Mouse (Mus musculus): ENCODE measurements around the gene Vill.

Vill gene

DNA sequence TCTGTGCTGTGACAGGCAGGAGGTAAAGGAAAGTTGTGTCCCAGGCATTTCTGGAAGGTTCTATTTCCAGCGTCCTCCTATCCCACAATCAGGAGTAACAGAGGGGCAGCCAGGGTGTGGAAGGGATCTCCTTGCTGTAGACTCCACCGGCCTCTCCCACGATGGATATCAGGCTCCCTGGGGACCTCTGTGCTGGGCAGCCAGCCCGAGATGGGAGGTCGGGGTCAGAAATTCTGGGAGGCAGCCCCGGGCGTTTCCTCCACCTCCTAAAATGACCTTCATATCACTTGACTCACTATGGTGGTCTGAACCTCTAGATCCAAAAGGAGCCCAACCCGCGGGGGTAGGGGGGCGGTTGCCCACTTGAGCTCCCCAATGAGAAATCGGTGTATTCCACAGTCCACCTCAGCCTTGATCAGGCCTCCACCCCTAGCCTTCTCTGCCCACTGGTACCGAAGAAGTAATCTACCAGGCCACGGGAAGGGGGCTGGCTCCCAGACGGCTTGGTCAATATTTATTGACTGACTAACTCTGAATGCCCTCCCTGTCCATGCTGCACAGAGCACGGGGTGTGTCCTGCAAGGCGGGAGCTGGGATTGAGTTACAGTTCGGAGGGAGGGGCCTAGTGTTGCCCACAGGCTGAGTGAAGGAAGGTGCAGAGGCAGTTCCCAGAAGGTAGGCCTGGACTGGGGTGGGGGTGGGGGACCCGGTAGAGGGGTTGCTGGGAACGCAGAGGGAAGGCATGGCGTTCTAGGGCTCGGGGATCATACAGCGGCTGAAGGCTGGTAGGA, at the start of gene Vill:
TSS of gene Vill (plus strand) at position 625 of the 791 bp plus-strand sequence.
- WGBS = 35% methylated on average over 22 of the region's 22 CpGs

DNA sequence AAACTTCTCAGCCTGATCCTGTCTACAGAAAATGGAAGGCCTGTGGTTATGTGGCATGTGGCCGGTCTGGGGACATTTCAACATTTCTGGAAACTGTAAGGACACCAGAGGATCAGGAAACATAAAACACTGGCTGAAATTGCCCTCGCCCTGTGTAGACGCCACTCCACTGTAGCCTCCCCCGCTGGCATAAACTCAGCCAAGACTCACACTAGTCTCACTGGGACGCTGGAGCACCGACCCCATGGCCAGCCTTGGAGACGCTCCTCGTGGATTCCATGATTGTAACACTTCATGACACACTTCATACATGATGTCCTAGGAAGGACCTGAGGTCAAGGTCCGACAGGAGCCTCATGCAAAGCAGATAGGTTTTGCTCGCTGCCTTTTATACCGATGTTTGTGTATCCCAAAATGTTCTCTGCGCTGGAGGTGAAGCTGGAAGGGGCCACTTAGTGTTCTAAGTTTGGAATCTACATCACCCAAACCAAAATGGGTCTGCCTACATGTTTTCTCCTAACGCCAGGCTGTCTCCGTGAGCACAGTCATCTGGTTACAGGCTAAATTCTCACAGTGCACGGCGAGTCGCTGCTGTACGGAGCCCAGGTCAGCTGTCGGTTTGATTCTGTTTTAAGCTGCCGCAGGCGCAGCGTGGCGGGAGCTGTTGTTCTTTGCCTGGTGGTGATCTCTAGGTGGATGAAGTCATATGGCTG, 48.4 kb upstream of the Vill start:
- WGBS = 57% methylated on average over 23 of the region's 23 CpGs

DNA sequence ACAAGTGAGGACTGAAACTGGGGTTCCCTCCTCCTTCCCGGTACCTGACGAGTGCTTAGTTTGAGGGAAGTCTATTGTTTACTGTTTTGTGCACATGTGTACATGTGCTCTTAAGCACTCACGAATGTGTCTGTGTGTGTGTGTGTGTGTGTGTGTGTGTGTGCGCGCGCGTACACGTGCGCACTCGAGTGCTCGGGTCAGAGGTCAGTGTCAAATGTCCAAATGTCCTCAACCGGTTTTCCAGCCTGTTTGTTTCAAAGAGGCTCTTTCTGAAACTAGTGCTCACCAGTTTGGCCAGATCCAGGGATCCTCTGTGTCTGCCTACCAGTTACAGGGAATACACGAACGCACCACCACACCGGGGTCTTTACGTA, 47.9 kb upstream of the Vill start:
- WGBS = 73% methylated on average over 16 of the region's 16 CpGs

DNA sequence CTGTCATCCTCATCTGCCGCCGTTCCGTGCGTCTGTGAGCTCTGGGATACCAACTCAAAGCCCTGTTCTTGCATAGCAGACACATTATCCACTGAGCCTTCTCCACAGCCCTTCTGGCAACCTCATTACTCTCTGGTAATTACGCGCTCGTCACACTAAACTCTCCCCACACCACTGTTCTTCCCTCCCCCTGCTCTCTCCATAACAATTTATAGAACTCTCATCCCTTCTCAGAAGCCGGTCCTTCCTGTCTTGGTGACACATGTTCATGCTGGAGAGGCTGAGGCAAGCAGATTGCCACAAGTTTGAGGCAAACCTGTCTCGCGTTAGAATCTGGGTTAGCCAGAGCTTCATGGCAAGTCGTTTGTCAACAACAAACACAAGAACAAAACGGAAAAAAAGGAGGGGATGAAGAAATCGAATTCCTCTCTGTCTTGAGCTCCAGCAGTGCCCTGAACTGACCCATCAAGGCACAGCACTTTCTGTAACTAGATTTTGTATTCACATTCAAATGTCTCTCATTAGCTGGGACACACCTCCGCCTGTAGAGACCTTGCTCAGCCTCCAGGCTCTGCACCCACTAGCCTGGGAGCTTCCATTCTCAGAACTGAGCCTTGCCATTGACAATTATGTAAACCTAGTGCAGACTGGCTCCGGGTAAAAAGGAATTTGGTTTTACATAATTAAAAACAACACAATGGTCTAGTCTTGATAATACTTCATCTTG, 47.1 kb upstream of the Vill start:
- 39% methylated on average over 15 of the region's 15 CpGs for WGBS

DNA sequence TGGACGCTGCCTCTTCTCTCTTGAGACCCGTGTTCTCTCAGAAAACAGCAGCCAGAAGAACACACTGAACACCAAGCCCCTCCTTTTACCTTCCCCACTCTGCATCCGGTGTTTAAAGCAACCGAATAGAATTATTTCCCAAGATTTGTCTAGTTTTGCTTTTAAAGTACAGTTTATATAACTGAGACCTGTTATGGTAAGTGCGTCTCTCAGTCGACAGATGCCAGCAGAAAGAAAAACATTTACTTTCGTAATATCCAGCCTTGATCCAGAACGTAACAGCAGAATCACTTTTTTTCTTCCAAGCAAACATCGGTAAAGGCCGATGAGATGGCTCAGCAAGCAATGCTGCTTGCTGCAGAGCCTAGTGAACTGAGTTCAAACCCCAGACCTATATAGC, 45.3 kb upstream of the Vill start:
- 52% methylated on average over 10 of the region's 10 CpGs for WGBS

DNA sequence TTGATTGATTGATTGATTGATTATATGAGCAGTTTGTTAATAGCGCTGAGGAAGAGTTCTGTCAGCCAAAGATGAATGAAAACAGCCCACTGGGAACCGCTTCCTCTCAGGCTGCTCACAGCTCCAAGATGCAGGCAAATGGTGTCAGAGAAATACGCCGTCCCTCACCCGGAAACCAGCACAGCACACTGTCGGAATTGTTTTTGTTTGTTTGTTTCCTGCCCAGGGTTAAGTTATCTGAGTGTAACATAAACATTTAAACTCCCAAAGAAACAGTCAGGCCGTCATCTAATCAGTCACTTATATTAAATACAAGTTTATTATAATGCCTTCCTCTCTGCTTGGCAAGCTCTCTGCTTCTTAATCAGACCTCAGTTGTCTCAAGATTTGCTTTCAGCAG, 43.7 kb upstream of the Vill start:
- WGBS = 57% methylated on average over 7 of the region's 7 CpGs

DNA sequence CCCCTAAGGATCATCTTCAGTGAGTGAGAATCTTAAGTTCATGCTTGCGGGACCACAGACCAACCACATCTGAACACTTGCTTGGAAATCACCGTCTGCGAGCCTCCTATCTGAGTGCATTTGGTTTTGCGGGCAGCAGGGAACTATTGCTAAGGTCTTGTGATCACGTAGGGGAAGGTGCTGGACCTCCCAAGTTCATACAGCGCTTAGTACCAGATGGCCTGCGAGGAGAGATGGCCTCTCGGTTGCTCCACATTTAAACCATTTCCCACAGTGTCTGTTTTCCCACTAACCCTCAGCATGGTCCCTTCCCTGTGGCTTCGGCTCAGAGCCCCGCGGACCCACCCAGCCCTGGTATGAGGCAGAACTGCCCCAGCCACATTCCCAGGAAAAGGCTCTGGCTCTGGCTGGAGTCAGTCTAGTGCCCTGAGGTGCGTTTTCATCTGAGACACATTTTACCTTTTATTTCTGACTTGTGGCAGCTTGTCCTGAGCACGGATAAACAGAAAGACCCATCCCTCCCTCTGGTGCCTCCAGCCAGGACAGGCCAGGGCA, 42.3 kb upstream of the Vill start:
- WGBS = 94% methylated on average over 13 of the region's 13 CpGs

DNA sequence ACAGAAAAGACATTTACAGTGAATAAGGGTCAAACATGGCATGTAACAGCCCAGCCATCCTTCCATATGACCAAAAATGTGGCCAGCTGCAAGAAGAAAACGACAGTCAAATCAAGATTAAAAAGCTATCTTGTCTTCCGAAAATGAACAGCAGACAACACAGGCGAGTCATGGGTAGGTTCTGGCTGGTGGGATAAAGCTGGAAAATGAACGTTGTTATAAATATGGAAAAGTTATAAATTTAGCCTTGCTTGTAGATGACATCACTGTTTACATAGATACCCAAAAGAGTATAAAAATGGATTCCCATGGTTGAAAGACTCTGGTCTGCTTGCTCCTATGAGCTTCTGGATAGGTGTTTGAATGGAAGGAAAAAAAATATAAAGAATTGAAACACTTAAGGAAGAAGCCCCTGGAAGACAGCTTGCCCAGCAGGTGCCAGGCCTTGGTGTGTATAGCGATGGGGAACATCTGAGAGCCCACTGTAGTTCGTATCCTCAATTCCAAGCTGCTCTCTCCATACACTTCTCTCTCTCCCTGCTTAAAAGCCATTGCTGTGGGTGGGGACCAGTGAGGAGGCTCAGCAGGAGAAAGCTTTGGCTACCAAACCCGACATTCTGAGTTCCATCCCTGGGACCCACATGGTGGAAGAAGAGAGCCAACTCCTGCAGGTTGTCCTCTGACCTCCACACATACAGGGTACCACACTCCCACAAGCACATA, 35.6 kb upstream of the Vill start:
- WGBS = 45% methylated on average over 7 of the region's 7 CpGs

DNA sequence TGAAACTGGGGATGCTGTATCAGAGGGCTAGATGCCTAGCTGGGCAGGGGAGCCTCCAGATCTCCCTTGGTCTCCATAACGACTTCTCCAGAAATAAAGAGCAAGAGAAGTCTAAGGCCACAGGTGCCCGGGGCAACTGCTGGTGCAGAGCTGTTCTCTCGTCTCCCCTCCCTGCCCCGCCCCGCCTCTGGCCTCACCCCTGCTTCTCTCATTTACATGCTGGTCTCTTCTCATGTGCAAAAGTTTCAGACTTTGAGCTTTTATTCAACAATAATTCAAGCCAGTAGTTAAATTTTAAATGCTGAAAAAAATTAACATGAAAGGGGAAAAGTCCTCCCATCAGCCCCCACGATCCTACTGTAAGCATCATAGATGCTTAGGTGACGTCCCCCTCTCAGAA, 30.8 kb upstream of the Vill start:
- WGBS = 85% methylated on average over 7 of the region's 7 CpGs

DNA sequence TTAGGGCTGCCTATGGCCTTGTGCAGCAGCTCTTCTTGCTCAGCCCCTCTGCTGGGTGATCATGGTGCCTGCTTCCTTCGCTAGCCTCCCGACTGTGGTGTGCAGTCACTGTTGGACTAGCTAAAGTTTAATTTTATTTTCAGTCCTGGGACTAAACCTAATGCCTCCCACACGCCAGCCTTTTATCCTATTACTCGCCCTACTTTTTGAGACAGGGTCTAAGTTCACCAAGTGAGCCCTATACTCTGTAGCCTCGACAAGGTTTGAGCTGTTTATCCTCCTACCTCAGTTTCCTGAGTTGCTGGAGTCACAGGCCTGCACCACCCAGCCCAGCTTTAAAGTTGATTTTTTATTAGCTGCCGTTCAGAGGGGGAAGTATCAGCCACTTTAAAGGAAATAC, 27.3 kb upstream of the Vill start:
- 77% methylated on average over 6 of the region's 6 CpGs for WGBS

DNA sequence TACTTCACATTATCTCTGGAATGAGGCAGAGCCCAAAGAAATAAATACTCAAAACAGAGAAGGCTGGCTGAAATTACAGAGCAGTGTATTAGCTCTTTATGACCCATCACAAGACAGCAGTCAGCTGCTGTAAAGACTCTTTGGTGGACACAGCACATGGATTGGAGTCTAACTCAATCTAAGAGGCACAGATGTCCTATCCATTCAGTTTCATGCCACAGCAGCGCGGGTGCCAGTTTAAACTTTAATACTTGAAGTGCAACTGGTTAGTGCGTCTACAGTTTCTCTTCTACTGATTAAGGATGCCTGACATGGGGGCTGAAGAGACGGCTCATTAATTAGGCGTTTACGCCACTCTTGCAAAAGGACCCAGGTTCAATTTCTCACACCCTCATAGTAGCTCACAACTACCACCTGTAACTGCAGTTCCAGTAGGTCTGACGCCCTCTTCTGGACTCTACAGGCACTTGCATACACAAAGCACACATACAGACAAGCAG, 26.7 kb upstream of the Vill start:
- 88% methylated on average over 7 of the region's 7 CpGs for WGBS

DNA sequence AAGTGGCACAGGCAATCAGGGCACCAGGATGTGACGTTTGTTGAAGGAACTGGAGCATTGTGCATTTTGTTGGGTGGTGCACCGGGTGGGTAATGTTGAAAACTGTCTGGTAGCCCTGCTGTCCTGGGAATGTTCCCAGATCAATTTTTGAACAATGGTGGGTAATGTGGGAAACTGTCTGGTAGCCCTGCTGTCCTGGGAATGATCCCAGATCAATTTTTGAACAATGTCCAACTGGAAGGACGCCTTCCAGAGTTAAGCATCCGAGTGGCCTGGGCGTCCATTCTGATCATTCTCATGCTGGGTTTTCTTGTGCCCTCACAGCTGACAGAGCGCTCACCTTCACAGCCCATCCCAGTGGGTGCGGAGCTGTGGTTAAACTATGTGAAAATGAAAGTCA, 25.2 kb upstream of the Vill start:
- WGBS = 76% methylated on average over 7 of the region's 7 CpGs

DNA sequence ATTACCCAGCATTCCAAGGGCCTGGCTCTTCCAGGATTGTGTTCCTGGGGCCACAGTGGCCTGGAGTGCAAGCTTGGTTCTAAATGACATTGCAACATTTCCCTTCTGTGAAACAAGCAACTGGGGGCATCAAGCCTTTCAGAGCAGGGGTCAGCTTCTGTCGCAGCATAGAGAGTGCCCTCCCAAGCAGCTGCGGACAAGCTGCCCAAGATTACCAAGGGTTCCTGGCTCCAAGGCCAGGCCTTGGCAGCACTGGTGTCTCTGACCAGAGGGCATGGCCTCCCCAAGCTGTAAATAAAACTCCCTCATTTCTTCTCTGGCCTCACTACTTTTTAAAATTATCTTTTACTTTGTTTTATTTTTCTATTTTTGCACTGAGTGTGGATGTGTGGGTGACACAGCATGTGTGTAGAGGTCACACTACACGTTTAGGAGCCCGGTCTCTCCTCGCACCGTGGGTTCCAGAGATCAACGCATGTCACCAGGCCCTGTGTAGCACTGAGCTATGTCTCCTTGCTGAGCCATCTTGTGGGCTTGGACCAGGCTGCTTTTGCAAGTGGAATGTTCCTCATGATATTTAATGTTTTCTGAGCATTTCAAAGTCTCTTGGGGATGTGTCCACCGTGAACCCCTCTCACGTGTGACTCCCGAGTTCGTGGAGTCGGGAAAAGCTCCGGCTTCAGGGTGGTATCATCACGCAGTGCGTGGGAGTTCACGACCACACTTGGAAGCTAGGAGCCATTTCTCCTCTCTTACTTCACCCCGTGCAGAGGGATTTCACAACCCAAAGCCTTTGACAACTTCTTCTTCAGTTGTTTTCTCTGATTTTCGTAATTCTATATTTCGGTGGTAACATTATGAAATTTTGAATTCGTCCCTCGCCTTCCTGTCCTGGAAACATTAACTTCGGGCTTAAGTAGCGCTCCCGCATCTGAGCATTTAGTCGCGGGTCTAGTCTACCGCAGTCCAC, 24.1 kb upstream of the Vill start:
- 90% methylated on average over 27 of the region's 27 CpGs for WGBS

DNA sequence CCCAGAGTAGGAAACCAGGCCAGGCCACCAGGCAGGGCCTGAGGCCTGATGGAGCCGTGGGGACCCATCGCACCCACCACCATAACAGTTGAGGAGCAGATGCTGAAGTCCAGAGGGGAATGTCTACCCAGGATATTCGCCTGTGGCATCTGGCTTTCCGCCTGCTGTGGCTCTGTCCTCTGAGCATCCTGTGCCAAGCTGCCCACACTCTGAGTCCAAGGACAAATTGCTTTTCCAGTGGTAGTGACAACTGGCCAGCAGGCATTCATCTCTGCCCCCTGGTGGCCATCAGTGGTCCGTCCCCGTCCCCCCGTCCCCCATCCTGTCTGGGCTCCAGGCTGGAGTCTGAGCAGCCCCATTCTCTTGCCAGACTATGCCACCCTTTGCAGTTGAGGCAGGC, 23.0 kb upstream of the Vill start:
- 47% methylated on average over 7 of the region's 7 CpGs for WGBS

DNA sequence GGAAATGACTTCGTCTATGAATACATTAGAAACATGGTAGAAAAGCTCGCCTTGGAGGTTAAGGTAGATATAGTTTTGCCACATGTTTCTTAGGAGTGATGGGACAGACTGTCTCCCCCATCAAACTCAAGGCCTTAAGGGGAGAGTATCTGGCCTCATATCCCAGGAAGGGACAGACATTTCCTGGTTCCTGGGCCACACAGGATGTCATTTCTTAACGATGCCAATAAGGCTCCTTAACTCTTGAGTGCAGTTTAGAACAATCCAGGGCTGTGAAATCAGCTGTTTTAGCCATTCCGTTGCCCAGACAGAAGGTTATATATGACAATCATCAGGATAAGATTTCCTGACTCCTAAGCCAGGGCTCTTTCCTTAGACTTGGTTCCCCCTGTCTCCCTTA, 21.5 kb upstream of the Vill start:
- WGBS = 84% methylated on average over 4 of the region's 4 CpGs

DNA sequence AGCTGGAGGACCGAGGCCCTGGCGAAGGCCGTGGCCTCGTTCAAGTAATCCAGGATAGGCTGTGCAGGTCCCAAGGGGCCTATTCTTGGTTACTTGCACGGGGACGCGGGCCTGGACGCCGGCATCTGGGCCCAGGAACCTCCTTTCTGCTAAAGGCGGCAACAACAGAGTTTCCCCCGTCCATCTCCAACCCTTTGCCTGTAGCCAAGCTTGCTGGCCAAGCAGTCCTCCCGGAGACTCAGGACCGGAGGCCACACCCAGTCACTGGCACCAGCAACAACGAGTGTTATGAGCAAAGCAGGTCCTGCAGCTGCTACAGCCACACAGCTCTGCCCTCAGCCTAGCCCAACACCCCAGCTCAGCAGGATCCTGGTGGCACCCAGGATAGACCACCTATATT, 20.8 kb upstream of the Vill start:
- WGBS = 67% methylated on average over 14 of the region's 14 CpGs

DNA sequence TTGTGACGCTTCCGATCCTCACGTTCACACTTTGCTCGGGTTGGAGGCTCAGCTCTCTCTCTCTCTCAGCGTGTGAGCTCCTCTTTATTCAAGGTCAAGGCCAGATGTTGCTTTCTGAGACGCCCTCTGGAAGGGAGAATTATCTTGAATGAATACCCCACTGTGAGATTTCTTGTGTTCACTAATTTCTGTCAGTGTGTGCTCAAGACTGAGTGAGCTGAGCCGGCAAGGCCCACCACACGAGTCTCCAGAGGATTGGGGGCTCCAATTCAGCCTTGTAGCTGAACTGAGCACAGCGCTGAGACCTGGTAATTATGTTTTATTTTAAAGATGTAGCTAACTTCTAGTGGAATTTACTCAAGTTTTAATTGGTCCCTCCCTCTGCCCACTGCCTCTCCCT, 20.0 kb upstream of the Vill start:
- WGBS = 48% methylated on average over 9 of the region's 9 CpGs

DNA sequence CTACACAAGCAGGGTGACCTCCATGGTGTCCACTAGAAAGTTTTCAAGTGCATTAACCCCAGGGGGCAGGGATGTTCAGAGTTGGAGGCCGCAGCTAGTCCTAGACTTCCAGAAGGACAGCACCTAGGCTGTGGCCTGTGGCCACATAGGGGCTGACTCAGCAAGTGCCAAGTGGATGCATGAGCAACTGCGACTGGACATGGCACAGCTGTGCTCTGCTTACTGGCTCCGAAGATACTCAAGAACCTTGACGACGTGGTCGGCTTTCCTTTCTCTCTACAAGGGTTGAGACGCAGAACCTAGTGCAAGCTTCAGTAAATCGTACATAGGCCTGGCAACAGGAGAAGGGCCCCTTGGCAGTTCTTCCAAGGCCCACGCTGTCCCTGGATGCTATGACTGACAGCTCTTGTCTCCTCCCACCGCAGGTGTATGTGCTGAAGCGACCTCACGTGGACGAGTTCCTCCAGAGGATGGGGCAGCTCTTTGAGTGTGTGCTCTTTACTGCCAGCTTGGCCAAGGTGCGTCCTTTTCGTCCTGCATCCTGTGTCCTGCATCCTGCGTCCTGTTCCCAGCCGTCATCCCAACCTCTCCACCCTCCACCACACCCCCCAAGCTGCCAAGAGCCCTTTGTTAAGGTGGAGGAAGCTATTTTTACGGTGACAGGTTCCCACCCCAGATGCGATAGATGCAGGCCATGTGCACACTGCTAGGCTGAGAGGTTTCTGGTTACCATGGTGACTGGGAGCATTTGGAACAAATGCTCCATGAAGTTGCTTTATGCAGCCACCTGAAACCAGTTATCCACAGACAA, 19.3 kb upstream of the Vill start:
- WGBS = 58% methylated on average over 19 of the region's 19 CpGs

DNA sequence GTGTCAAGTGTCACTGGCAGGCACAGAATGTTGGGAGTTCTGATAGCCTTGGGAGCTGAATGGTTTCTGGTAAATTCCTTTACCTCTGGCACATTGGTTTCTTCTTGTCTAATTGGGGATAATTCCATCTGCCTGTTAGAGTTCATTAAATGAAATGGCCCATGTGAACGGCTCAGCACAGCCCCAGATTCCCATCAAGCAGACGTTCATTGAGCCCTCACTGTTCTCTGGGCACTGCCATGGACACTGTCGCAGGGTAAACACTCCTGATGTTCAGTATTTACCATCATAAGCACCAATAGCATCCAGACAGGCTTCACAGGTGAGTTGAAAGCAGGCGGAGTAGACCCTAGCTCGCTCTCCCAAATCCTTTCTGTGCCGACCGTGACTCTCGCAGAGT, 18.5 kb upstream of the Vill start:
- WGBS = 81% methylated on average over 8 of the region's 8 CpGs

Measured in cerebral cortex, adult 2 months (tissue).